Mouse (Mus musculus) limb, embryonic 15.5 days (tissue): ENCODE data around the gene Cdc37. TPM values are rescaled to one million over a fixed set of nuclear protein-coding genes. Genes with fewer than 3 reads are reported as not detected.
A peak's percentile ranks its signal among the peaks of the same experiment; 100 is the strongest.

Experiments used
- ATAC-seq: fragments of 200-750 bp; cut with Nextera tagmentation; 2 replicates; pipeline ENCODE4 v1.8.0; 2017; ENCODE audit warnings: low read depth, moderate TSS enrichment; ENCODE audit not compliant: insufficient number of reproducible peaks, low FRiP score, low TSS enrichment
- H3K27ac ChIP-seq: fragments of 300-500 bp; sonication (generic); 2 replicates; pipeline ENCODE4 v1.5.1; 2015; ENCODE audit warnings: moderate library complexity, mild to moderate bottlenecking, inconsistent platforms
- H3K27me3 ChIP-seq: fragments of 300-500 bp; sonication (generic); 2 replicates; pipeline ENCODE4 v1.6.1; 2015; ENCODE audit warnings: inconsistent platforms
- H3K36me3 ChIP-seq: fragments of 300-500 bp; sonication (generic); 2 replicates; pipeline ENCODE4 v1.6.1; 2015; ENCODE audit warnings: inconsistent platforms
- H3K4me1 ChIP-seq: fragments of 300-500 bp; sonication (generic); 2 replicates; pipeline ENCODE4 v1.6.1; 2015; ENCODE audit warnings: inconsistent platforms
- H3K4me2 ChIP-seq: fragments of 300-500 bp; sonication (generic); 2 replicates; pipeline ENCODE4 v1.6.1; 2015; ENCODE audit warnings: mild to moderate bottlenecking, inconsistent platforms
- H3K4me3 ChIP-seq: fragments of 300-500 bp; sonication (generic); 2 replicates; pipeline ENCODE4 v1.5.1; 2015; ENCODE audit warnings: mild to moderate bottlenecking, inconsistent platforms
- H3K9ac ChIP-seq: fragments of 300-500 bp; sonication (generic); 2 replicates; pipeline ENCODE4 v1.6.1; 2015; ENCODE audit warnings: inconsistent platforms
- H3K9me3 ChIP-seq: fragments of 300-500 bp; sonication (generic); 2 replicates; pipeline ENCODE4 v1.6.1; 2016; ENCODE audit warnings: inconsistent platforms
- WGBS: fragments of 180-500 bp; shearing (Covaris S2); methylation state at CpG from one replicate; pipeline ENCODE4 v1.1.7; 2015; 5-methylcytosine and 5-hydroxymethylcytosine counted together
- polyA plus RNA-seq: library from polyadenylated mRNA; unstranded; fragments of >200 nt; fragmentation: Nextera tagmentation; extraction: Ambion mirVana; gene quantifications from 2 replicates; pipeline ENCODE4 v1.2.1, GENCODE M21; 2015

Cdc37 gene
- polyA plus RNA-seq, 1 experiment from 2014 or later = 298 TPM

- ATAC-seq = no peak
- Histone ChIP-seq H3K4me3 (peak overlapping the region; percentile 53), H3K4me2 (peak overlapping the region; percentile 98), H3K4me1 (peaks cover 56% of the 10 kb centered on the region), H3K27ac (no peak overlapping the region), H3K9me3 (no peaks in the 10 kb centered on the region), H3K9ac (peak overlapping the region; percentile 51), H3K27me3 (peaks cover 61% of the 10 kb centered on the region), H3K36me3 (no peaks in the 10 kb centered on the region)
- WGBS = 1% methylated on average over 45 of the region's 47 CpGs
These were observed 16.2 kb upstream of the Cdc37 start for GRCm38 (mm10) chr9:21165952-21166451.

GRCm38 (mm10) chr9:21165041-21165951 lies 15.5 kb upstream of the Cdc37 start, which contains the start of gene Pde4a:
Pde4a (plus strand) TSS chr9:21165714.
- Histone ChIP-seq H3K9ac (peak within 1 kb of the TSS; percentile 51), H3K36me3 (no peaks in the 10 kb centered on the region), H3K4me1 (peaks cover 58% of the 10 kb centered on the region), H3K9me3 (no peaks in the 10 kb centered on the region), H3K4me3 (peak within 1 kb of the TSS; percentile 53), H3K27ac (no peak within 1 kb of the TSS), H3K27me3 (peaks cover 66% of the 10 kb centered on the region), H3K4me2 (peak within 1 kb of the TSS; percentile 98)
- under 1% methylated on average over 78 of the region's 86 CpGs for WGBS
- no peak for ATAC-seq

DNA sequence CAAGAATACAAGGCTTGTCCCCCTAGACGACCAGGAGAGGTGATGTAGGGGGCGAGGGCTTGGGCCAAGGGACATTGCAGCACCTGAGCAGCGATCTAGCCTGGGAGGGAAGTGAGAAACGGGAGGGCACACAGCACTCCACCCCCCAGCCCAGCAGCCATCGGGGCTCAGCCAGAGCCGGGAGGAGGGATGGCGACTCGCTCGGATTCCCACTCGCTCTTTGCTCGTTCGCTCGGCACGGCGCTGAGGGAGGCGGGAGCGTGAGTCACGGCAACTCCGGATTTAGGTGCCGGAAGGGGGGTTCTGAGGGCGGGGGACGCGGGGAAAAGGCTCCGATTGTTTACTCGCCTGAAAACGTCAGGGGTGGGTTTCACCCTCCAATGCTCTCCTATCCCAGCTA lies 14.3 kb upstream of the Cdc37 start:
- ATAC-seq = no peak
- Histone ChIP-seq H3K36me3 (no peaks in the 10 kb centered on the region), H3K4me2 (peak overlapping the region; percentile 28), H3K9ac (no peak overlapping the region), H3K27ac (no peak overlapping the region), H3K4me3 (peak overlapping the region; percentile 53), H3K27me3 (peaks cover 66% of the 10 kb centered on the region), H3K4me1 (peaks cover 58% of the 10 kb centered on the region), H3K9me3 (no peaks in the 10 kb centered on the region)
- WGBS = under 1% methylated on average over 26 of the region's 26 CpGs

GRCm38 (mm10) chr9:21163086-21164050 lies 13.6 kb upstream of the Cdc37 start:
- no peak overlapping the region for H3K4me3 ChIP-seq
- H3K27ac ChIP-seq = no peak overlapping the region
- 36% methylated on average over 11 of the region's 11 CpGs for WGBS
- peaks cover 52% of the 10 kb centered on the region for H3K4me1 ChIP-seq
- H3K27me3 ChIP-seq = peaks cover 66% of the 10 kb centered on the region
- H3K9ac ChIP-seq = no peak overlapping the region
- H3K4me2 ChIP-seq = peak overlapping the region; percentile 28; the same call in 1 of the 2 replicates
- no peak for ATAC-seq
- no peaks in the 10 kb centered on the region for H3K36me3 ChIP-seq
- no peaks in the 10 kb centered on the region for H3K9me3 ChIP-seq

- WGBS = under 1% methylated on average over 52 of the region's 52 CpGs
- H3K9me3 ChIP-seq = no peaks in the 10 kb centered on the region
These were observed 11.6 kb upstream of the Cdc37 start for GRCm38 (mm10) chr9:21161209-21161909.

GRCm38 (mm10) chr9:21154787-21155186 lies 5.0 kb upstream of the Cdc37 start:
- Histone ChIP-seq H3K36me3 (no peaks in the 10 kb centered on the region), H3K4me3 (no peak overlapping the region), H3K9ac (no peak overlapping the region), H3K27me3 (no peaks in the 10 kb centered on the region), H3K27ac (no peak overlapping the region), H3K4me1 (peaks cover 25% of the 10 kb centered on the region), H3K4me2 (no peak overlapping the region), H3K9me3 (no peaks in the 10 kb centered on the region)
- no peak for ATAC-seq
- WGBS = 89% methylated on average over 3 of the region's 3 CpGs

More at GRCm38 (mm10) chr9:21161209-21161909, 11.6 kb upstream of the Cdc37 start:
- Histone ChIP-seq H3K4me3 (peak overlapping the region; percentile 59), H3K27ac (no peak overlapping the region), H3K9ac (peak overlapping the region; percentile 55), H3K36me3 (no peaks in the 10 kb centered on the region), H3K4me2 (peak overlapping the region; percentile 92), H3K27me3 (peaks cover 54% of the 10 kb centered on the region), H3K4me1 (peaks cover 38% of the 10 kb centered on the region)
- 0 out of 2 replicates have a peak, but pooled peaks have one; percentile 15 for ATAC-seq

DNA sequence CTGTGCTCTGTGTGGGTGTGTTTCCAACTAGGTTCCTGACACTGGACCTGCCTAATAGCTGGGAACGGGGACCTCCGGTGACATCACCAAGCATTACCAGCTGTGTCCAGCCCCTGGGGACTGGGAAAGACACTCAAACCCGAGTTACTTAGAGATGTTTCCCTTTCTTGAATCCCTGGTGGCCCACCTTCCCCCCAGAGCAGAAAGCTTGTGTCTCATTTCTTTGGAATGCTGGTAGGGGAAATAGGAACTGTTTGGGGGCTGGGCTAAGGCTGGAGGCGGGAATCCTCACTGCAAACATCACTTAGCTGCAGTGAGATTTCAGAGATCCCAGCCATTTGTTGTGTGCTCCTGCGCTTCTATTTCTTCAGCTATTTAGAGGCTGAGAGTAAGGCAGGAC lies 4.1 kb upstream of the Cdc37 start:
- H3K9me3 ChIP-seq = no peaks in the 10 kb centered on the region
- no peaks in the 10 kb centered on the region for H3K27me3 ChIP-seq
- no peak for ATAC-seq
- peak overlapping the region; percentile 87 for H3K4me2 ChIP-seq
- peaks cover 29% of the 10 kb centered on the region for H3K4me1 ChIP-seq
- H3K27ac ChIP-seq = peak overlapping the region; percentile 68
- 5% methylated on average over 5 of the region's 5 CpGs for WGBS
- H3K9ac ChIP-seq = peak overlapping the region; percentile 33; the same call in 1 of the 2 replicates
- H3K4me3 ChIP-seq = peak overlapping the region; percentile 45
- H3K36me3 ChIP-seq = no peaks in the 10 kb centered on the region

DNA sequence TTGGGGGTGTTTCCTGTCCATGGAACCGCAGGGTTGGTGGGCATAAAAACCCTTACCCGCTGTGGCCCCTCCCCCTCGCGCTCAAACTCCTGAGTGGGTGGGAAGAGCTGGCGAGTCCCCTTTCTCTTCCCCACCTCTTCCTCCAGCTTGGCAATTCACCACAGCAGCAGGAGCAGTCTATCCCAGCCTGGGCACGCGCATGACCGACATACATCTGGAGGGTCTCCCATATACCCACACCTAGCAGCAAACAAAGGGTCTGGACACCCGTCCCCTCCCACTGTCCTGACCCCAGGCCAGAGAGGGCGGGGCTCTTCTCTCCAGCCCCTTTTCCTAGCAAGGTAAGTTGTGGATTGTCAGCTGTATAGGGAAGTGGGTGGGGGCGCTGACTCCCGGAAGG lies 3.5 kb upstream of the Cdc37 start:
- peak overlapping the region; percentile 45 for H3K4me3 ChIP-seq
- H3K9ac ChIP-seq = peak overlapping the region; percentile 33; the same call in 1 of the 2 replicates
- WGBS = 5% methylated on average over 12 of the region's 12 CpGs
- H3K9me3 ChIP-seq = no peaks in the 10 kb centered on the region
- H3K4me1 ChIP-seq = peaks cover 34% of the 10 kb centered on the region
- H3K4me2 ChIP-seq = peak overlapping the region; percentile 87
- H3K27me3 ChIP-seq = no peaks in the 10 kb centered on the region
- no peak for ATAC-seq
- H3K27ac ChIP-seq = peak overlapping the region; percentile 68
- no peaks in the 10 kb centered on the region for H3K36me3 ChIP-seq

DNA sequence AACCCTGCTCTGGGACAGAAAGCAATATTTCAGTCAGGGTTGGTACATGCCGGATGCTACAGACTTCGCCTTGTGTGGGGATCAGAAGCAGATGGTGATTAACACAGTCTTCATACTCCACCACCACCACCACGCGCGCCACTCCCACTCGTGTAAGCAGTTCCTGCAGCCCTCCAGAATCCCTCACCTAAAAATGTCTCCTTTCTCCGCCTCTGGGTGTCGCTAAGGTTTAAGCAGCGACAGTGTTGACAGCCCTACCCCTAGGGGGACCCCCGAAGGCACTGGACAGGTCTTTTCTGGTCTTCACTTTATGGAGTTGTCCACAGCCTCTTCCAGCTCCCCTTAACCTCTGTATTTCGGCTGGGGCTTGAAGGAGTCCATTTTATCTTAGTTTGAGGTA lies 2.9 kb upstream of the Cdc37 start:
- Histone ChIP-seq H3K27me3 (no peaks in the 10 kb centered on the region), H3K4me1 (peaks cover 40% of the 10 kb centered on the region), H3K27ac (peak overlapping the region; percentile 68), H3K36me3 (peaks cover 2% of the 10 kb centered on the region; the same call in 1 of the 2 replicates), H3K4me2 (peak overlapping the region; percentile 87), H3K9ac (no peak overlapping the region), H3K9me3 (no peaks in the 10 kb centered on the region), H3K4me3 (peak overlapping the region; percentile 45)
- no peak for ATAC-seq
- WGBS = 3% methylated on average over 11 of the region's 11 CpGs

DNA sequence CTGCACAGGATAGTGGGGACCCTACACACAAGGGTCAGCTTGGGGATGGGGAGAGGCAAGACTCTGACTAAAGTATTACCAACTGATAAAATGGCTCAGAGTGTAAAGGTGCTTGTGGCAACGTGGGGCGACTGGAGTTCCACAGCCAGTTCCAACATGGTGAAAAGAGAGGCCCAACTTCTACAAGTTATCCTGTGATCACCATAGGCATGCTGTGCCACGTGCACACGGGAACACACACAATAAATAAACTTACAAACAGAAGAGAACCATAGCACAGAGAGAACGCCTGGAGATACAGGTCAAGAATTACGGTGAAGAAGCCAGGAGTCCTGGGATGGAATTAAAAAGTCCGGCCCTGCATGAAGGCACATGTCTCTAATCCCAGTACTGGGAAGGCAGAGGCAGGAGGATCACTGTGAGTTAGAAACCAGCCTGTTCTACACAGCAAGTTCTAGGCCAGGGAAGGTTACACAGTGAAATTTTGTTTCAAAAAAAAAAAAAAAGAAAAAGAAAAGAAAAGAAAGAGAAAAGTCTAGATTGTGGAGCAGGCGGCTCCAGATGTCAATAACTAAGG lies 617 bp downstream of the Cdc37 start:
- Histone ChIP-seq H3K4me1 (peaks cover 56% of the 10 kb centered on the region), H3K9me3 (no peaks in the 10 kb centered on the region), H3K36me3 (peaks cover 31% of the 10 kb centered on the region), H3K4me3 (peak overlapping the region; percentile 83), H3K4me2 (peak overlapping the region; percentile 73), H3K9ac (peak overlapping the region; percentile 84), H3K27ac (peak overlapping the region; percentile 88), H3K27me3 (no peaks in the 10 kb centered on the region)
- no peak for ATAC-seq
- WGBS = 8% methylated on average over 8 of the region's 8 CpGs

- Histone ChIP-seq H3K4me1 (peaks cover 49% of the 10 kb centered on the region), H3K27ac (no peak overlapping the region), H3K9me3 (no peaks in the 10 kb centered on the region), H3K9ac (no peak overlapping the region; the same call in 1 of the 2 replicates), H3K4me2 (peak overlapping the region; percentile 73), H3K4me3 (peak overlapping the region; percentile 83), H3K36me3 (peaks cover 37% of the 10 kb centered on the region), H3K27me3 (no peaks in the 10 kb centered on the region)
- no peak for ATAC-seq
These were observed 1.4 kb downstream of the Cdc37 start for GRCm38 (mm10) chr9:21148427-21148826.
